Mouse (Mus musculus) midbrain, embryonic 12.5 days (tissue): ENCODE measurements around the gene Samd4. TPM values are rescaled to one million over a fixed set of nuclear protein-coding genes. Genes with fewer than 3 reads are reported as not detected.

ENCODE experiments used
- ATAC-seq: fragments of 200-750 bp; cut with Nextera tagmentation; 2 replicates; pipeline ENCODE4 v1.8.0; 2017; ENCODE audit warnings: low read depth, moderate TSS enrichment, moderate library complexity; ENCODE audit not compliant: low FRiP score
- H3K27ac ChIP-seq: fragments of 300-500 bp; sonication (generic); replicated peaks from 2 replicates; pipeline ENCODE4 v1.5.1; 2016; ENCODE audit warnings: mild to moderate bottlenecking
- H3K27me3 ChIP-seq: fragments of 300-500 bp; sonication (generic); 2 replicates; pipeline ENCODE4 v1.6.1; 2016; ENCODE audit warnings: mild to moderate bottlenecking
- H3K36me3 ChIP-seq: fragments of 300-500 bp; sonication (generic); 2 replicates; pipeline ENCODE4 v1.6.1; 2016
- H3K4me1 ChIP-seq: fragments of 300-500 bp; sonication (generic); 2 replicates; pipeline ENCODE4 v1.6.1; 2016
- H3K4me2 ChIP-seq: fragments of 300-500 bp; sonication (generic); replicated peaks from 2 replicates; pipeline ENCODE4 v1.6.1; 2016; ENCODE audit warnings: mild to moderate bottlenecking, moderate library complexity
- H3K4me3 ChIP-seq: fragments of 300-500 bp; sonication (generic); 2 replicates; pipeline ENCODE4 v1.5.1; 2016; ENCODE audit warnings: mild to moderate bottlenecking
- H3K9ac ChIP-seq: fragments of 300-500 bp; sonication (generic); replicated peaks from 2 replicates; pipeline ENCODE4 v1.6.1; 2016; ENCODE audit warnings: mild to moderate bottlenecking, moderate library complexity
- H3K9me3 ChIP-seq: fragments of 300-500 bp; sonication (generic); 2 replicates; pipeline ENCODE4 v1.6.1; 2016; ENCODE audit warnings: mild to moderate bottlenecking
- WGBS: fragments of 180-500 bp; shearing (Covaris S2); methylation state at CpG from one replicate; pipeline ENCODE4 v1.1.7; 2016; 5-methylcytosine and 5-hydroxymethylcytosine counted together
- polyA plus RNA-seq: library from polyadenylated mRNA; unstranded; fragments of >200 nt; fragmentation: Nextera tagmentation; extraction: Ambion mirVana; gene quantifications from 2 replicates; pipeline ENCODE4 v1.2.1, GENCODE M21; 2016

Gene Samd4
- polyA plus RNA-seq, 1 experiment from 2014 or later: 7.3 TPM

DNA sequence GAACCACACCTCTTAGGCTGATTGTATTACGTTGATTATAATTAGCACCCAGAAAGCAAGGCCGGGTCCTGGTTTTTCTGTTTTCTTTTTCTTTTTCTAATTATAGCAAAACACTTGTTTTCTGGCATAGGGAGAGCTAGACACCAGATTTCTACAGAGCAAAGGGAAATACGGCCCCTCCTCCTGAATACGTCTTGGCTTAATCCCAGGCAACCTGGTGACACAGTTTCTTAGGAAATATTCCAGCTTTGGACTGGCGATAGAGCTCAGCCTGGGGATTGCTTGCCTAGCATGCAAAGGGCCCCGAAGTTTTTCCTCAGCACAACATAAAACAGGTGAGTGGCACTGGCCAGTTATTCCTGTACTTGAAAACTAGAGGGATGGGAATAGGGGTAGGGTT, 31.7 kb downstream of the Samd4 start:
- no peaks in the 10 kb centered on the region for H3K4me1 ChIP-seq
- H3K36me3 ChIP-seq: no peaks in the 10 kb centered on the region
- no peak overlapping the region for H3K4me2 ChIP-seq
- H3K9me3 ChIP-seq: no peaks in the 10 kb centered on the region
- no peak overlapping the region for H3K4me3 ChIP-seq
- no peak overlapping the region for H3K27ac ChIP-seq
- H3K9ac ChIP-seq: no peak overlapping the region
- 77% methylated on average over 6 of the region's 6 CpGs for WGBS
- H3K27me3 ChIP-seq: no peaks in the 10 kb centered on the region
- no peak for ATAC-seq

DNA sequence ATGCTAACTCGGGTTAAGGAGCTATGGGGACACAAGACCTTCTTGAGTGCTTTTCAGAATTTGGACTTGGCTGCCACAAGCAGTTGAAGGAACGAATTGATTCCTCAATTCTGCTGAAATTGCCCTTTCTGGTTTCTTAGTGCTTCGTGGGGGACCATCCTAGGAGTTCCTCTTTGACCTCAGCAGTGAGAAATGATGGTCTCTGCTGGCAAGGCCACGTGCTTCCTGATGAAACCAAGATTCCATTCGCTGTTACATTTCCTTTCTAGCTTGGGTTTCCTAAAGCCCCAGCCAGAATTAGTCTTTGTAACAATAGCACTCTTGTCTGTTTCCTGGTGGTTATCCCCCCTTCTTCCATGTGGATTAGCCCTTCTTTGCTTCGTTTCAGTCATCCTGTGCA, 32.9 kb downstream of the Samd4 start:
- H3K27ac ChIP-seq: no peak overlapping the region
- WGBS: 73% methylated on average over 6 of the region's 6 CpGs
- H3K4me1 ChIP-seq: no peaks in the 10 kb centered on the region
- H3K27me3 ChIP-seq: no peaks in the 10 kb centered on the region
- no peaks in the 10 kb centered on the region for H3K36me3 ChIP-seq
- no peak overlapping the region for H3K9ac ChIP-seq
- no peak overlapping the region for H3K4me3 ChIP-seq
- ATAC-seq: no peak
- no peak overlapping the region for H3K4me2 ChIP-seq
- H3K9me3 ChIP-seq: no peaks in the 10 kb centered on the region

DNA sequence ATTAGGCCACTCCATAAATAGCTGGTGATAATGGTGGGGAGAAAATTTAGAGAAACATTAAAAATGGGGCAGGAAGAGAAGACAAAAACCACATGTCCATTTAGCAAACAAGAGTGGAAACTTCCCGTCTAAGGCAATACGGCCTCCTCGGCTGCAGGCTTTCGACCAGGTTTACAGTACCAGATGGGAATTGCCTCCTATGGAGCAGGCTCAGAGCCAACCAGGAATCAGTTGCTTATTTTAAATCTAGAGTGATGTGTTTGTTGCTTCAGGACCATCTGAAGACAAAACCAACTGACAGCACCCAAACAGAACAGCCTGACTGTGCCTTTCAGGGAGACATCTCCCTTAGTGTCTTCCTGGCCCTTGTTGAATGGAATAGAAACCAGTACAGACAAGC, 33.9 kb downstream of the Samd4 start:
- ATAC-seq: no peak
- no peaks in the 10 kb centered on the region for H3K36me3 ChIP-seq
- H3K9me3 ChIP-seq: no peaks in the 10 kb centered on the region
- no peak overlapping the region for H3K27ac ChIP-seq
- H3K4me1 ChIP-seq: no peaks in the 10 kb centered on the region
- no peak overlapping the region for H3K4me3 ChIP-seq
- H3K9ac ChIP-seq: no peak overlapping the region
- 87% methylated on average over 4 of the region's 4 CpGs for WGBS
- no peak overlapping the region for H3K4me2 ChIP-seq
- H3K27me3 ChIP-seq: no peaks in the 10 kb centered on the region

DNA sequence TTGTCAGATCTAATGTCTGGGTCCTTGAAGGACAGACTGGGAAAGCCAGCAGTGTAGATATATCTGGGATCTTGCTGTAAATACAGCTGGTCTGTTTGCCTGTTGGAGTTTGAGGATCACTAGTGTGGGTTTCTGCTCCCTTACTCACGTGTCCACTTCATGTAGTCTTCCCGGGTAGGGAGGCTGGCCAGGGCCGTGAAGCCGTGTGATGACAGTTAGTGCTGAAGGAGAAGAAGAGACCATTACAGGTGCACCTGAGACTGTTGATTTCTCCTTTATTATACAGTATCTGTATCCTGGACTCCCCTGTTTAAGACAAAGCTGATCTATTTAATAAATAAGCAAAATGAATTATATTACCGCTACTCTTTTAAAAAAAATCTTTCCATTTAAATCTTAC, 34.5 kb downstream of the Samd4 start:
- Histone ChIP-seq H3K4me1 (no peaks in the 10 kb centered on the region), H3K9ac (no peak overlapping the region), H3K36me3 (no peaks in the 10 kb centered on the region), H3K9me3 (no peaks in the 10 kb centered on the region), H3K27me3 (no peaks in the 10 kb centered on the region), H3K4me3 (no peak overlapping the region), H3K27ac (no peak overlapping the region), H3K4me2 (no peak overlapping the region)
- ATAC-seq: no peak
- WGBS: 98% methylated on average over 5 of the region's 5 CpGs

DNA sequence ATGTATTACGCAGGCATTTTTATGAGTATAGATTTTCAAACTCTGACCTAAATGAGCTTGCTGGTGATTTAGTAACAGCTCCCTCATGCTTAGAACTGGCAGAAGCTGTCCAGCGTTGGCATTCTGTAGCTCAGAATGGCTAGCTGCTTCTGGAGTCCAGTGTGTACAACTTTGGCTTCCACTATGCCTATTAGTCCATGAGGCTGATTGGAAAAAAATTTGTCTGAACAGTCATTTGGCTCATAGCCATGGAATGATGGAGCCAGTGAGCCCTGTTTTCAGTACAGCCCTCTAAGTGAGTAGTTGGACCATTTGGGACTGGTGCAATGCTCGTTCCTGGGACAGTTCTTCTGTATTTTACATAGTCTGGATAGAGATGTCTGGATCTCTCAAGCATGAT, 34.9 kb downstream of the Samd4 start:
- ATAC-seq: no peak
- no peak overlapping the region for H3K4me3 ChIP-seq
- H3K9me3 ChIP-seq: no peaks in the 10 kb centered on the region
- WGBS: 93% methylated on average over 3 of the region's 3 CpGs
- no peak overlapping the region for H3K4me2 ChIP-seq
- H3K9ac ChIP-seq: no peak overlapping the region
- no peaks in the 10 kb centered on the region for H3K27me3 ChIP-seq
- H3K27ac ChIP-seq: no peak overlapping the region
- no peaks in the 10 kb centered on the region for H3K36me3 ChIP-seq
- no peaks in the 10 kb centered on the region for H3K4me1 ChIP-seq

DNA sequence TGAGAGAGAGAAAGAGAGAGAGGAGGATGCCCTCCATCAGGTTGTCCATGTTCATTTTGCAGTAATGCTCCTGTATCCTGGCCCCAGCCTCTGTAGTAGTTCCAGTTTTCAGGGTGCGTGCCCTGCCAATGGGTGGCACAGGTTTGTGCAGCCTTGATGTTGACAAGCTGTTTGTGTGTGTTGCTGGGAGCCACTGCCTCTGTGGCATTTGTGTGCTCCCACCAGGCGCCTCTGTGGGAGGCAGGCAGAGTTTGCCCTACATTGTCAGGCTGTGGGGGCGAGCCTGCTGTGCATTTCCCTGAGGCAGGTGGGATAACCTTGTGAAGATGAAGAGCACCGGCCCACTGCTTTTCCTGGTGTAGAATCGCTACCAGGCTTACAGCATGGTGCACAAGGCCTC, 37.8 kb downstream of the Samd4 start:
- H3K9ac ChIP-seq: no peak overlapping the region
- ATAC-seq: no peak
- no peaks in the 10 kb centered on the region for H3K36me3 ChIP-seq
- H3K9me3 ChIP-seq: no peaks in the 10 kb centered on the region
- no peak overlapping the region for H3K4me2 ChIP-seq
- no peaks in the 10 kb centered on the region for H3K4me1 ChIP-seq
- H3K27ac ChIP-seq: no peak overlapping the region
- H3K27me3 ChIP-seq: no peaks in the 10 kb centered on the region
- WGBS: 70% methylated on average over 5 of the region's 5 CpGs
- no peak overlapping the region for H3K4me3 ChIP-seq

DNA sequence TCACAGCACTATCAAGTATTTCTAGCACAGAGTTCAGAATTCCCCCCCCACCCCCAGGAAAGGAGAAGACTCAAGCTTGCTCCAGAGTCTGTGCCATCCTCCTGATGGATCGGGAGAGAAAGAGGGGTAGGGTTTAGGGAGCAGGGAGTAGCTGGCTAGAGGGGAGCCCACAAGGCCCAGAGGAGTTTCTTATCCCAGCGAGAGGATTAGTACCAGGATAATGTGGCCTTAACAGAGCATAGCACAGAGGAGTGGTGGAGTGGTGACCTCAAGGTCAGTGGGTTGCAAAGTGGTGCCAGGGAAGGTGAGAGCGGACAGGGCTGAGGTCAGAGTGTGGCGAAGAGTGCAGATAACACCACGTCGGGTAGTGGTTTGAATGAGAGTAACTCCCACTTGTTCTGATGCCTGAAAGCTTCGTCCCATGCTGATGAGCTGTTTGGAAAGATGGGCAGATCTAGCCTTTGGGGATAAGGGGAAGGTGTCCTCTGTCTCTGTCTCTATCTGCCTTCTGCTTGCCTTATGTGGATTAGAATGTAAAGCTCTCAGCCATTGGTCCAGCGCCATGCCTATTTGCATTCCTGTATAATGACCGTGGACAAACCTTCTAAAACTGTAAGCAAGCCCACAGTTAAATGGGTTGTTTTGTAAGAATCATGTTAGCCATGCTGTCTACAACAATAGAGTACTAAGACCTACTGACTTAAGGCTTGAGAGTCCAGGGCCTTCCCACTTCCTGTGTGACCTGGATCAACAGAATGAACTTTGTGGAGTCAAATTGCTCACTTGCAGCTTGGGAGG, 38.7 kb downstream of the Samd4 start:
- WGBS: 58% methylated on average over 9 of the region's 9 CpGs
- no peaks in the 10 kb centered on the region for H3K4me1 ChIP-seq
- H3K27me3 ChIP-seq: no peaks in the 10 kb centered on the region
- H3K4me2 ChIP-seq: no peak overlapping the region
- no peaks in the 10 kb centered on the region for H3K36me3 ChIP-seq
- no peak overlapping the region for H3K9ac ChIP-seq
- H3K9me3 ChIP-seq: no peaks in the 10 kb centered on the region
- no peak for ATAC-seq
- H3K4me3 ChIP-seq: no peak overlapping the region
- H3K27ac ChIP-seq: no peak overlapping the region

DNA sequence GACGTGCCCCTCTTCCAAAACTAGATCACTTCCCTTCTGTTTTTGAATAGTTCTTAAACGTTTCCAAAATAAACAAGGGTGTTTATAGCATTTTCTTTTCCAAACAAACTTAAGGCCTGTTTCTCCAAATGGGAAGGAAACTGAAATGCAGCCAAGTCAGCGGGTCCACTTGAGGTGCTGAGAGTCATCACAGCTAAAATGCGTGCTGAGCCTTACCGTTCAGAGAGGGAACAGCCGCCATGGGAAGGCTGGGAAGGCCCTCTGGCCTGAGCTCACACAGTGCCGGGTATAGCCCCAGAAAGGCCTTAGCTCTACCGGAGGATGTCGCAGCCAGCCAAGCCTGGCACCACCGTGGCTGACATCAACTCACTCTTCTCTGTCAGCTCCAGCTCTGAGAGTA, 41.3 kb downstream of the Samd4 start:
- no peaks in the 10 kb centered on the region for H3K9me3 ChIP-seq
- no peak overlapping the region for H3K4me3 ChIP-seq
- no peak overlapping the region for H3K9ac ChIP-seq
- no peak overlapping the region for H3K4me2 ChIP-seq
- no peak for ATAC-seq
- no peaks in the 10 kb centered on the region for H3K36me3 ChIP-seq
- no peaks in the 10 kb centered on the region for H3K4me1 ChIP-seq
- 79% methylated on average over 10 of the region's 10 CpGs for WGBS
- no peak overlapping the region for H3K27ac ChIP-seq
- no peaks in the 10 kb centered on the region for H3K27me3 ChIP-seq

DNA sequence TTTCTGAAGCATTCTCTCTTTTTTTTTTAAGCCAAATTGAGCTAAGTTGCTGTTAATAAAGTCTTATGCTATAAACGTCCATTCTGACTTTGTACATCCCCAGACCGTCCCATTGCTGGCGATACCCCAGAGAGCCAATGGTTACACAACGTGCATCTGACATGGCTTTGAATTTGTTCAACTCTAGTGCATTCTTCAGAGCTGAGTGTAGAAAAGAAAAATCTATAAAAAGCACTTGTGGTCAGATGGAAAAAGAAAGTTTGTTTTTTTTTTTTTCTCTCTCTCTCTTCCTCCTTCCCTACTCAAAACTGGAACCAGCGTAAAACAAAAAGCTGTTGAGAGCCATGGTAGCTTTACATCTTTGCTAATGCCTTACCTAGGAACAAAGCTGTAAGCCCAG, 41.8 kb downstream of the Samd4 start:
- Histone ChIP-seq H3K4me3 (no peak overlapping the region), H3K9ac (no peak overlapping the region), H3K27me3 (no peaks in the 10 kb centered on the region), H3K27ac (no peak overlapping the region), H3K4me1 (no peaks in the 10 kb centered on the region), H3K4me2 (no peak overlapping the region), H3K36me3 (no peaks in the 10 kb centered on the region), H3K9me3 (no peaks in the 10 kb centered on the region)
- WGBS: 89% methylated on average over 5 of the region's 5 CpGs
- ATAC-seq: no peak

DNA sequence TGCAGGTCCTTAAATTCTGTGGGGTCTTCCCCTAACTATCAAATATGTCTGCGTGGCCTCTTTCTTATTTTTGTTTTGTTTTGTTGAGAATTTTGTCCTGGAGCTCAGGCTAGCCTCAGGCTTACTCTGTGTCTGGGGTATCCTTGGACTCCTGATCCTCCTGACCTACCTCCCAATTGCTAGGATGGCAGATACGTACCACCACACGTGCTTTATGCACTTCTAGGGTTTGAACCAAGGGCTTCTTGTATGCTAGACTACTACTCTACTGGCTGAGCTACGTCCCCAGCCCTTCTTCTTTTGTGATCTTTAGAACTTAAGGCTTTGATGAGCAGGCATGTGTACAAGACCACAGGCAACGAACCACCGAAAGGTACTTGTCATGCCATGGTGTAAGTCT, 45.9 kb downstream of the Samd4 start:
- H3K9me3 ChIP-seq: no peaks in the 10 kb centered on the region
- H3K4me1 ChIP-seq: no peaks in the 10 kb centered on the region
- H3K36me3 ChIP-seq: no peaks in the 10 kb centered on the region
- 90% methylated on average over 6 of the region's 6 CpGs for WGBS
- H3K9ac ChIP-seq: no peak overlapping the region
- no peak for ATAC-seq
- no peak overlapping the region for H3K4me2 ChIP-seq
- H3K27ac ChIP-seq: no peak overlapping the region
- H3K27me3 ChIP-seq: no peaks in the 10 kb centered on the region
- H3K4me3 ChIP-seq: no peak overlapping the region

DNA sequence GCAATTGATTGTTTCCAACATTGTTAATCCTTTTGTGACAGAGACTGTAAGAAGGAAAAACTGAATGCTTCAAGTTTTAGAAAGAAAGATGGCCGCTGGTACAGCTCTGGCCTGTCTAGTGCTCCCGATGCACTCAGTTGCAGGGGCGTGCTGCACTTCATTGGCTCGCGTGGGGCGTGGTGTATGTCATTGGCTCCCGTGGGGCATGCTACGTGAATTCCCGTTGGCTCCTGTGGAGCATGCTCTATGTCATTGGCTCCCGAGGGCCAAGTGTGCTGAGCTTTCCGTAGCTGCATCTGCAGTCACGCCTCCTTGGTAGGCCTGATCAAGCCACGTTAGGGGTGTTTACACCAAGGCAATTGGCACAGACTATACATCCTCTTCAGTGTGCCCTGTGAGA, 49.5 kb downstream of the Samd4 start:
- H3K9ac ChIP-seq: no peak overlapping the region
- no peak overlapping the region for H3K4me2 ChIP-seq
- no peaks in the 10 kb centered on the region for H3K9me3 ChIP-seq
- no peak overlapping the region for H3K27ac ChIP-seq
- no peaks in the 10 kb centered on the region for H3K4me1 ChIP-seq
- 84% methylated on average over 13 of the region's 13 CpGs for WGBS
- no peak for ATAC-seq
- H3K4me3 ChIP-seq: no peak overlapping the region
- H3K27me3 ChIP-seq: no peaks in the 10 kb centered on the region
- no peaks in the 10 kb centered on the region for H3K36me3 ChIP-seq

DNA sequence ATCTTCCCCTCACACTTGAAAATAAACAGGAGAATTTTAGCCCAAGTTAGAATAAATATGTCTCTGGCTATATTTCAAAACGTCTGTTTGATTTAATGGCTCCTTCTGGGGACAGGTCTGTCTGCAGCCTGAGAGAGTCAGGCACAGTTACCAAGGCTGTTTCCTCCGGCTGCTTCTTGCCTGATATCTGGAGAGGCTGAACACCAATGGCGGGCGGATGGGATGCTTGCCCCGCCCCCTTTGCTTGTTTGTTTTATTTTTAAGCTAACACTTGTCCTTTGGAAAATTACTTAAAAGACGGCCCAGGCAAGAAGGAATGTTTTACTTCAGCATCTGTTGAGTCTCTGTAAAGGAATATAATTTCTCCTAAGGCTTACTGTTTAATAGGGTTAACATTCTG, 50.1 kb downstream of the Samd4 start:
- no peaks in the 10 kb centered on the region for H3K27me3 ChIP-seq
- no peak for ATAC-seq
- H3K4me2 ChIP-seq: no peak overlapping the region
- H3K9me3 ChIP-seq: no peaks in the 10 kb centered on the region
- H3K36me3 ChIP-seq: no peaks in the 10 kb centered on the region
- H3K9ac ChIP-seq: no peak overlapping the region
- WGBS: 66% methylated on average over 6 of the region's 6 CpGs
- H3K4me3 ChIP-seq: no peak overlapping the region
- H3K27ac ChIP-seq: no peak overlapping the region
- H3K4me1 ChIP-seq: no peaks in the 10 kb centered on the region

DNA sequence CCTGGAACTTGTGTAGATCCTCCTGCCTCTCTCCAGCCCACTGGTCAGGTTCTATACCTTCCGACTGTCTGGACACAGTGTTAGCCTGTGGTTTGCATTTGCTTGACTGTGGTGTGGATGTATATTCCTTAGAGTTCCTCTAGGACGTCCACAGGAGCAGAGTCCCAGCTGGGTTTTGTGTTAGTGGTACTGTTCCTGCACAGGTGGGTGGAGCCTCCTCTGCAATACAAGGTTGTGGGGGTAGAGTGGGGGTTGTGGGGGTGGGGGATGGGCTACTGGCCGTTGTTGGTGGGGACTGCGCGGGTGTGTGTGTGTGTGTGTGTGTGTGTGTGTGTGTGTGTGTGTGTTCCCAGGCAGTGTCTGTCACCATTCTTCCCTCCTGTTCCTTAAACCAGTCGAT, 58.4 kb downstream of the Samd4 start:
- no peaks in the 10 kb centered on the region for H3K27me3 ChIP-seq
- H3K9me3 ChIP-seq: no peaks in the 10 kb centered on the region
- 0 out of 2 replicates have a peak overlapping the region, but pooled peaks have one; percentile 25 for H3K27ac ChIP-seq
- ATAC-seq: peak; percentile 42; the same call in 1 of the 2 replicates
- H3K4me3 ChIP-seq: no peak overlapping the region
- 36% methylated on average over 6 of the region's 6 CpGs for WGBS
- no peaks in the 10 kb centered on the region for H3K36me3 ChIP-seq
- H3K9ac ChIP-seq: no peak overlapping the region
- H3K4me2 ChIP-seq: no peak overlapping the region
- H3K4me1 ChIP-seq: peaks cover 21% of the 10 kb centered on the region
